Mouse (Mus musculus) layer of hippocampus, adult 6 months (tissue): ENCODE data around the gene BC117090. TPM values are rescaled to one million over a fixed set of nuclear protein-coding genes. Genes with fewer than 3 reads are reported as not detected.

Experiments used
- long read RNA-seq, 2 experiments: library from polyadenylated mRNA; unstranded; transcript quantifications; one replicate each; pipeline ENCODE4 v2.0.0; 2019 to 2020
- polyA plus RNA-seq: library from polyadenylated mRNA; unstranded; fragments of <200 nt; fragmentation: Nextera tagmentation; gene quantifications from 2 replicates; pipeline ENCODE4 v1.2.3, GENCODE M21; 2021

Gene BC117090
- polyA plus RNA-seq, result not detected in 2 replicates
- long read RNA-seq, experiment 1, result 0 reads
- long read RNA-seq, experiment 2, result 0 reads

DNA sequence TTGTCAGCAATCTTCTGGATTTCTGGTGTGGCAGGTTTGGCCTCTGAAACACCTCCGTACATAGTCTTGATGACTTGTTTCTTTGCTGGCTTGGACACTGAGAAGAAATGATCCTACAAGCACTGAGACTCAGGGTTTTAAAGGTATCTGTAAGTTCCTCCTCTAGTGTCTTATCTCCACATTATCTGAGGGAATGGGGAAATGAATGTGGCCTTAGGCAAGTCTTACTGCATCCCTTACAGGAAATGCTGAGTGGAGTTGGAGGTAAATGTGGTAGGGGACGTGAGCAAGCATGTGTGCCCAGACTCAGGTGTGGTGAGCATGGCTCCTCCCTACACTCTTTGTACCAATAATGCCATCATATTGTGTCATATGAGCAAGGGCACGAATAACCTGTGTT, at the start of gene BC117090:
TSS of gene BC117090 (minus strand) at position 101 of the 400 bp plus-strand sequence.

DNA sequence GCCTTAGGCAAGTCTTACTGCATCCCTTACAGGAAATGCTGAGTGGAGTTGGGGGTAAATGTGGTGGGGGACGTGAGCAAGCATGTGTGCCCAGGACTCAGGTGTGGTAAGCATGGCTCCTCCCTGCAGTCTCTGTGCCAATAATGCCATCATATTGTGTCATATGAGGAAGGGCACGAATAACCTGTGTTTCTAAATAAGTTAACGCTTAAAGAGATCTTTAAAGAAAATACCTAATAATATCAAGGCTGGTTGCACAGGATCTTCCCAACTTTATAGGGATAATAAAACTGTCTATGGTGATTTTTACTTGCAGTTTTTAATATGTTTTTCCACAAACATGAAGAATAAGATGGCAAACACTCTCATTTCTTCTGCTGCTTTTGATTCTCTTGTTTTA, 33.5 kb upstream of the BC117090 start, which contains the start of gene BC100530:
TSS of gene BC100530 (minus strand) at position 101 of the 400 bp plus-strand sequence.

DNA sequence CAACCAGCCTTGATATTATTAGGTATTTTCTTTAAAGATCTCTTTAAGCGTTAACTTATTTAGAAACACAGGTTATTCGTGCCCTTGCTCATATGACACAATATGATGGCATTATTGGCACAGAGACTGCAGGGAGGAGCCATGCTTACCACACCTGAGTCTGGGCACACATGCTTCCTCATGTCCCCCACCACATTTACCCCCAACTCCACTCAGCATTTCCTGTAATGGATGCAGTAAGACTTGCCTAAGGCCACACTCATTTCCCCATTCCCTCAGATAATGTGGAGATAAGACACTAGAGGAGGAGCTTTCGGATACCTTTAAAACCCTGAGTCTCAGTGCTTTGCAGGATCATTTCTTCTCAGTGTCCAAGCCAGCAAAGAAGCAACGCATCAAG, 57.3 kb downstream of the BC117090 start, which contains the start of gene Stfa1:
TSS of gene Stfa1 (plus strand) at position 156 of the 400 bp plus-strand sequence.

Other genes starting within 250 kb of the BC117090 start
- not detected in 2 replicates for gene Csta1, start 203.1 kb downstream of the BC117090 start, polyA plus RNA-seq
- not detected in 2 replicates for gene Stfa2l1, start 177.5 kb downstream of the BC117090 start, polyA plus RNA-seq
- not detected in 2 replicates for gene Gm5483, start 150.1 kb downstream of the BC117090 start, polyA plus RNA-seq
- gene Gm5416, start 123.9 kb downstream of the BC117090 start, polyA plus RNA-seq, result not detected in 2 replicates
- gene 2010005H15Rik, start 112.9 kb downstream of the BC117090 start, polyA plus RNA-seq, result not detected in 2 replicates
- not detected in 2 replicates for gene Stfa1, start 57.4 kb downstream of the BC117090 start, polyA plus RNA-seq
- not detected in 2 replicates for gene BC100530, start 33.4 kb upstream of the BC117090 start, polyA plus RNA-seq
- not detected in 2 replicates for gene Stfa2, start 74.1 kb upstream of the BC117090 start, polyA plus RNA-seq
- gene Stfa3, start 121.1 kb upstream of the BC117090 start, polyA plus RNA-seq, result not detected in 2 replicates
- gene Casr, start 227.8 kb upstream of the BC117090 start, polyA plus RNA-seq, result 0.38 and 0.53 TPM in 2 replicates